In genomic region chr6:143854031-143854430, GRCm38 (mm10) we compare ENCODE assay signal across 27 mouse cellular contexts.
A peak's percentile ranks its signal among the peaks of the same experiment; 100 is the strongest.
DNase-seq lines count a peak whose midpoint lies in the region; ATAC-seq and TF ChIP-seq lines count a peak whose summit lies in the region.
"Had no signal": no experiment of that assay in that cellular context is flagged by ENCODE, and none has a peak within 500 bp of the region (broad histone marks: within the 10 kb centered on the region; RNA-seq: fewer than 3 reads in every experiment).

No protein-coding gene starts in this region.

- H3K27ac ChIP-seq in neural tube, embryonic 15.5 days (replicated peaks), result no peak overlapping the region
- peak overlapping the region; percentile 36; the same call in 1 of the 2 replicates for H3K27ac ChIP-seq in left cerebral cortex, adult 2 months
- H3K27ac ChIP-seq: embryonic facial prominence, embryonic 12.5 days; forebrain, embryonic 15.5 days; hindbrain, embryonic 10.5 days; hindbrain, embryonic 15.5 days; kidney, embryonic 15.5 days; liver, embryonic 15.5 days had no signal

- no peak for TF ChIP-seq CTCF in left cerebral cortex, adult 2 months (IDR thresholded peaks at IDR 0.05)

- no peak for DNase-seq in frontal cortex, postnatal 25 days (ENCODE audit: low spot score in 2 of 2)
- DNase-seq in neural tube, embryonic 10.5 days (ENCODE audit: extremely low spot score, low spot score), result no peak
- DNase-seq in left cerebral cortex, adult 2 months (ENCODE audit: extremely low spot score in 1 of 2, low spot score in 2 of 2), result no peak
- DNase-seq in right cerebral cortex, postnatal 25 days, result peak; percentile 36
- no peak for DNase-seq in c-Kit-positive CD71-positive TER-119-positive erythroid progenitor cells, embryonic 14.5 days (ENCODE audit: low spot score)
- DNase-seq: adrenal gland, adult 8-10 months; cerebellum, adult 11 months; cerebellum, adult 9-11 months; embryo, embryonic 11 days; gastrocnemius, postnatal 25 days; heart, adult 18-20 months; heart, postnatal 14 days; kidney, adult 18-20 months; kidney, postnatal 25 days; lung, embryonic 14.5 days; lung, postnatal 14 days; midbrain, embryonic 14.5 days had no signal

- H3K4me1 ChIP-seq in neural tube, embryonic 15.5 days, result peaks cover 18% of the 10 kb centered on the region
- H3K4me1 ChIP-seq: liver, embryonic 15.5 days had no signal

- H3K4me3 ChIP-seq in neural tube, embryonic 15.5 days (replicated peaks), result no peak overlapping the region
- no peak overlapping the region for H3K4me3 ChIP-seq in left cerebral cortex, adult 2 months
- H3K4me3 ChIP-seq: embryonic facial prominence, embryonic 12.5 days; forebrain, embryonic 15.5 days; hindbrain, embryonic 10.5 days; hindbrain, embryonic 15.5 days; kidney, embryonic 15.5 days; liver, embryonic 15.5 days had no signal

- ATAC-seq in frontal cortex, adult (ENCODE audit: low TSS enrichment), result peak; percentile 89
- ATAC-seq in neural tube, embryonic 15.5 days (ENCODE audit: low FRiP score), result no peak
- no peak for ATAC-seq in CD4-positive, CD25-positive, alpha-beta regulatory T cell, adult 4 months
- ATAC-seq: forebrain, embryonic 15.5 days had no signal

- intact Hi-C loops in left cerebral cortex, adult 2 months (cut with DNase I), result loop anchor here (5.0 kb wide), 1 partner anchor 103 kb away; no protein-coding TSS in a partner anchor

- no peaks in the 10 kb centered on the region for H3K36me3 ChIP-seq in neural tube, embryonic 15.5 days
- H3K36me3 ChIP-seq: embryonic facial prominence, embryonic 12.5 days; forebrain, embryonic 15.5 days; G1E; hindbrain, embryonic 10.5 days; hindbrain, embryonic 15.5 days; kidney, embryonic 15.5 days; liver, embryonic 15.5 days had no signal

- 0 out of 2 replicates have a peak overlapping the region, but pooled peaks have one; percentile 3 for H3K9ac ChIP-seq in neural tube, embryonic 15.5 days (replicated peaks)
- H3K9ac ChIP-seq: embryonic facial prominence, embryonic 12.5 days; forebrain, embryonic 15.5 days; hindbrain, embryonic 15.5 days; kidney, embryonic 15.5 days; liver, embryonic 15.5 days; lung, embryonic 14.5 days had no signal

- no peaks in the 10 kb centered on the region for H3K9me3 ChIP-seq in neural tube, embryonic 15.5 days (replicated peaks)
- H3K9me3 ChIP-seq: embryonic facial prominence, embryonic 12.5 days; forebrain, embryonic 15.5 days; hindbrain, embryonic 10.5 days; hindbrain, embryonic 15.5 days; kidney, embryonic 15.5 days; liver, embryonic 15.5 days had no signal

- no peak overlapping the region for H3K4me2 ChIP-seq in neural tube, embryonic 15.5 days
- H3K4me2 ChIP-seq: embryonic facial prominence, embryonic 12.5 days; forebrain, embryonic 15.5 days; hindbrain, embryonic 15.5 days; kidney, embryonic 15.5 days; liver, embryonic 15.5 days; lung, embryonic 14.5 days had no signal

- WGBS in neural tube, embryonic 15.5 days, result 46% methylated on average over 3 of the region's 3 CpGs

- 0 out of 2 replicates have a peak, but pooled peaks cover 2% of the 10 kb centered on the region for H3K27me3 ChIP-seq in neural tube, embryonic 15.5 days (replicated peaks)
- H3K27me3 ChIP-seq: forebrain, embryonic 15.5 days; hindbrain, embryonic 15.5 days; liver, embryonic 15.5 days had no signal
